Mouse (Mus musculus) heart, embryonic 15.5 days (tissue): ENCODE measurements around the gene Elfn2. TPM values are rescaled to one million over a fixed set of nuclear protein-coding genes. Genes with fewer than 3 reads are reported as not detected.

Source experiments
- ATAC-seq: fragments of 200-750 bp; cut with Nextera tagmentation; replicated peaks from 2 replicates; pipeline ENCODE4 v1.8.0; 2017; ENCODE audit warnings: low read depth, moderate TSS enrichment; ENCODE audit not compliant: insufficient number of reproducible peaks, insufficient read depth, low FRiP score
- H3K27ac ChIP-seq: fragments of 300-500 bp; sonication (generic); 2 replicates; pipeline ENCODE4 v1.5.1; 2015; ENCODE audit warnings: mild to moderate bottlenecking, inconsistent platforms
- H3K27me3 ChIP-seq: fragments of 300-500 bp; sonication (generic); 2 replicates; pipeline ENCODE4 v1.6.1; 2015; ENCODE audit warnings: inconsistent platforms
- H3K36me3 ChIP-seq: fragments of 300-500 bp; sonication (generic); 2 replicates; pipeline ENCODE4 v1.6.1; 2015; ENCODE audit warnings: mild to moderate bottlenecking, inconsistent platforms
- H3K4me1 ChIP-seq: fragments of 300-500 bp; sonication (generic); replicated peaks from 2 replicates; pipeline ENCODE4 v1.6.1; 2015; ENCODE audit warnings: inconsistent platforms
- H3K4me2 ChIP-seq: fragments of 300-500 bp; sonication (generic); 2 replicates; pipeline ENCODE4 v1.6.1; 2015; ENCODE audit warnings: inconsistent platforms, mild to moderate bottlenecking, moderate library complexity
- H3K4me3 ChIP-seq: fragments of 300-500 bp; sonication (generic); 2 replicates; pipeline ENCODE4 v1.5.1; 2015; ENCODE audit warnings: mild to moderate bottlenecking, inconsistent platforms
- H3K9ac ChIP-seq: fragments of 300-500 bp; sonication (generic); 2 replicates; pipeline ENCODE4 v1.6.1; 2015; ENCODE audit warnings: mild to moderate bottlenecking, inconsistent platforms
- H3K9me3 ChIP-seq: fragments of 300-500 bp; sonication (generic); replicated peaks from 2 replicates; pipeline ENCODE4 v1.6.1; 2016; ENCODE audit warnings: inconsistent platforms
- WGBS: fragments of 180-500 bp; shearing (Covaris S2); methylation state at CpG from one replicate; pipeline ENCODE4 v1.1.7; 2015; ENCODE audit warnings: mixed read lengths; 5-methylcytosine and 5-hydroxymethylcytosine counted together
- polyA plus RNA-seq: library from polyadenylated mRNA; unstranded; fragments of >200 nt; fragmentation: Nextera tagmentation; extraction: Ambion mirVana; gene quantifications from 2 replicates; pipeline ENCODE4 v1.2.1, GENCODE M21; 2015

Elfn2 gene
- polyA plus RNA-seq, 1 experiment from 2014 or later: 0.10 TPM

DNA sequence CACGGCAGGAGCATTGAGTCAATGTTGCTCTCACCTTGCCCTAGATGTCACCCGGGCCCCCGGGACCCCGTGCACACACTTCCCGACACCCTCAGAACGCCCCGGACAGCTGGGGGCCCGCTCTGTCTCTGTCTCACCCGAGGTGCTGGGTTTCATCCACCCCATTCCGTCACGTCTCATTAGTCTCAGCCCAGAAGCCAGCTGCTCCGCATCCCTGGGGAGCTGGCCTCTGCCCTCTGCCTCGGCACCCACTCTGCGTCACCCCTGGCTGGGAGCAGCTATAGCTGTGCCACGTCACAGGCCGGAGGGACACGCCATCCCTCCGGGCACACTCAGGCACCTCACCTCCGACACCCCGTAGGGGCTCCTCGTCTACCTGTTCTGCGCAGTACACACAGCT, 38.3 kb downstream of the Elfn2 start:
- no peak overlapping the region for H3K4me3 ChIP-seq
- H3K9ac ChIP-seq: no peak overlapping the region
- no peaks in the 10 kb centered on the region for H3K36me3 ChIP-seq
- no peak for ATAC-seq
- no peak overlapping the region for H3K4me2 ChIP-seq
- H3K27ac ChIP-seq: no peak overlapping the region
- peaks cover 48% of the 10 kb centered on the region for H3K27me3 ChIP-seq
- H3K4me1 ChIP-seq: peaks cover 24% of the 10 kb centered on the region
- 83% methylated on average over 22 of the region's 22 CpGs for WGBS
- H3K9me3 ChIP-seq: no peaks in the 10 kb centered on the region

DNA sequence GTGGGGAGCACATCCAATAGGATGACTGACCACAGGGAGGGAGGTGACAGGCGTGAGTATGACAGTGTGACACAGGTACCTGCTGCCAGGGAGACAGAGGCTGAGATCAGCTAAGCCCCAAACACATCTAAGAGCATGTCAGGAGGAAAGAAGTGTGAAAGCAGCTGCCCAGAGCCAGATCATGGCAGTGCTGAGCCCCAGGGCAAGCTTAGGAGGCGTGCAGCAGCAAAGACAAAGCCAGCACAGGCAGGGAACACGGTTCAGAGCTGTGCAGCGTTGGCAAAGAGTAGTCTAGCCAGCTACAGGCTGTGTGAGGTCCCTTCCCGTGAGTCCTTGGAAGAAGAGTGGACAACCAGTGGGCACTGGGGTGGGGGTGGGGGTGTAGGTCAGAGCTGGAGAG, 40.9 kb downstream of the Elfn2 start:
- H3K9ac ChIP-seq: no peak overlapping the region
- no peak overlapping the region for H3K4me2 ChIP-seq
- ATAC-seq: peak; percentile 8; the same call in 1 of the 2 replicates
- no peak overlapping the region for H3K4me3 ChIP-seq
- peaks cover 34% of the 10 kb centered on the region for H3K4me1 ChIP-seq
- H3K27me3 ChIP-seq: peaks cover 47% of the 10 kb centered on the region
- WGBS: 55% methylated on average over 5 of the region's 5 CpGs
- H3K9me3 ChIP-seq: no peaks in the 10 kb centered on the region
- no peaks in the 10 kb centered on the region for H3K36me3 ChIP-seq
- peak overlapping the region; percentile 59 for H3K27ac ChIP-seq

DNA sequence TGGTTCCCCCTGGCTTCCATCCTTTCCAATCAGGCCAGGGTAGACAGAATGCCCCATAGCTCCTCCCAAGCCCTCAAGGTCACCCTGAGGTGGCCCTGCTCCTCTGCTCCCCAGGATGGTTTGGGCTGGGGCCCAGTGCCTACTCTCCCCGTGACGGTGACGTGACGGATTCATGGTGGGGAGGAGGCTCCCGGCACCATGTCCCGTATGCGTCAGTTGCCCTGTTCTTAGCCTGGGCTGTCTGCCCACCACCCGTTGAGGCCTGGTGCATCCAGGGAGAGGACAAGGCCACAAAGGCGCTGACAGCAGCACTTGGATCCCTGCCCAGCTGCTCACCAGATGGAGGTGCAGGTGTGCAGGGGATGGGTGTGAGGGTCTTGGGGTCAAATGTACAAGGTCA, 41.6 kb downstream of the Elfn2 start:
- Histone ChIP-seq H3K9me3 (no peaks in the 10 kb centered on the region), H3K9ac (no peak overlapping the region), H3K4me2 (no peak overlapping the region), H3K27me3 (peaks cover 53% of the 10 kb centered on the region), H3K36me3 (no peaks in the 10 kb centered on the region), H3K27ac (peak overlapping the region; percentile 59), H3K4me3 (no peak overlapping the region), H3K4me1 (peaks cover 38% of the 10 kb centered on the region)
- 32% methylated on average over 9 of the region's 9 CpGs for WGBS
- peak; percentile 69 for ATAC-seq

DNA sequence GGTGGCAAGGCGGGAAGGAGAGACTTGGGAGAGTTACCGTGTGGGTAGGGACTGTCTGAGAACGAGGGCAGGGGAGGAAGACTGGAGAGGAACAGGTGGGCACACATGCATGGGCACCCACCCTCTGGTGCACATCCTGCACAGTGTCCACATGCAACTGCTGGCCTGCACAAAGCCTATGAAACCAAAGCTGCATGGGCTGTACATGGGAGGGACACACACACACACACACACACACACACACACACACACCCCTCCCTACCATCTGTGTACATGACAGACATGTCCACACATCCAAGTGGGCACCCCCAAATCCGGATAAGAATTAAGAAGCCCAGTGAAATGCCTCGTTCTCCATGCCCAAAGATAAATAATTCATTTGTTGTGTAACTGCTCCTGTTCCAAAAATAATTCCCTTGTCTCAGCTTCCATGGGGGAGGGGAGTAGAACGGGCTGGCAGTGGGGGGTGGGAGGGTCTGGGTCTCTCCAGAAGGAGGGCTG, 43.6 kb downstream of the Elfn2 start:
- H3K4me2 ChIP-seq: no peak overlapping the region
- no peak overlapping the region for H3K4me3 ChIP-seq
- peaks cover 68% of the 10 kb centered on the region for H3K27me3 ChIP-seq
- WGBS: 36% methylated on average over 6 of the region's 6 CpGs
- no peak overlapping the region for H3K9ac ChIP-seq
- H3K9me3 ChIP-seq: no peaks in the 10 kb centered on the region
- no peak for ATAC-seq
- no peaks in the 10 kb centered on the region for H3K36me3 ChIP-seq
- H3K4me1 ChIP-seq: peaks cover 40% of the 10 kb centered on the region
- no peak overlapping the region for H3K27ac ChIP-seq

DNA sequence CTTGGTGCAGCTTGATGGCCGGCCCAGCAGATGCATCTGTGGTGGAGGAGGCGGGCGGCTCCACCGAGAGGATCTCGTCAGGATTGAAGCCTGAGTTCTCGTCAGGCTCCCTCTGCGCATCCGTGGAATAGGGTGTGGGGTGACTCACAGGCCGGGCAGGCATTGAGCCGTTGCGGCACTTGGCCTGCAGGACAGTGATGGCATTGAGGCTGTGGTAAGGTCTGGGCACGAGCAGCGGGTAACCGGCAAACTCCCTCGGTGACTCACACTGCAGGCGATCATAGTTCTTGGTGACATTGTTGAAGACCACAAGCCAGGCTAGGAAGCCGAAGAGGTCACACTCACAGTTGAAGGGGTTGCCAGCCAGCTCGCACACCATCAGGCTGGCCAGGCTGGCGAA, 45.1 kb downstream of the Elfn2 start:
- no peak overlapping the region for H3K27ac ChIP-seq
- no peak for ATAC-seq
- no peaks in the 10 kb centered on the region for H3K36me3 ChIP-seq
- WGBS: 72% methylated on average over 19 of the region's 19 CpGs
- H3K9ac ChIP-seq: no peak overlapping the region
- no peak overlapping the region for H3K4me3 ChIP-seq
- no peaks in the 10 kb centered on the region for H3K9me3 ChIP-seq
- peaks cover 58% of the 10 kb centered on the region for H3K27me3 ChIP-seq
- peaks cover 47% of the 10 kb centered on the region for H3K4me1 ChIP-seq
- no peak overlapping the region for H3K4me2 ChIP-seq

DNA sequence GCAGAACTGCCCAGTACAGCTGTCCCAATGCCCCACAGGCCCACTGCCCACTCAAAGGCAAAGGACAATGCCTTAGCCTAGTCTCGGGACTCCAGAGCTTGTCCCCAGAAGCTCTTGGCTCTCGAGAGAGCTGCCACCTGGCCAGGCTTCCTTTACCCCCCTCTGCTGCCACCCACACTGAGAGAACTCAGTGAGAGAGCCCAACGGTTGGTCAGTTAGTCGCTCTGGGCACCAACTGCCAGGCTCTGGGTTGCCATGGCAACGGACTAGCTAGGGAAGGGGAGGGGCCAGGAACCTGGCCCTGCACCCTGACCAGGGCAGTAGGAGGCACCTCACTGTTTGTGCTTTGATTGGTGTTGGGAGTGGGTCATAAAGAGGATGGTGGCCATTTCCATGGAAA, 48.2 kb downstream of the Elfn2 start:
- Histone ChIP-seq H3K36me3 (no peaks in the 10 kb centered on the region), H3K4me3 (no peak overlapping the region), H3K9ac (no peak overlapping the region), H3K4me1 (peaks cover 28% of the 10 kb centered on the region), H3K9me3 (no peaks in the 10 kb centered on the region), H3K27ac (no peak overlapping the region), H3K27me3 (peaks cover 55% of the 10 kb centered on the region), H3K4me2 (no peak overlapping the region)
- WGBS: 45% methylated on average over 5 of the region's 5 CpGs
- ATAC-seq: no peak

DNA sequence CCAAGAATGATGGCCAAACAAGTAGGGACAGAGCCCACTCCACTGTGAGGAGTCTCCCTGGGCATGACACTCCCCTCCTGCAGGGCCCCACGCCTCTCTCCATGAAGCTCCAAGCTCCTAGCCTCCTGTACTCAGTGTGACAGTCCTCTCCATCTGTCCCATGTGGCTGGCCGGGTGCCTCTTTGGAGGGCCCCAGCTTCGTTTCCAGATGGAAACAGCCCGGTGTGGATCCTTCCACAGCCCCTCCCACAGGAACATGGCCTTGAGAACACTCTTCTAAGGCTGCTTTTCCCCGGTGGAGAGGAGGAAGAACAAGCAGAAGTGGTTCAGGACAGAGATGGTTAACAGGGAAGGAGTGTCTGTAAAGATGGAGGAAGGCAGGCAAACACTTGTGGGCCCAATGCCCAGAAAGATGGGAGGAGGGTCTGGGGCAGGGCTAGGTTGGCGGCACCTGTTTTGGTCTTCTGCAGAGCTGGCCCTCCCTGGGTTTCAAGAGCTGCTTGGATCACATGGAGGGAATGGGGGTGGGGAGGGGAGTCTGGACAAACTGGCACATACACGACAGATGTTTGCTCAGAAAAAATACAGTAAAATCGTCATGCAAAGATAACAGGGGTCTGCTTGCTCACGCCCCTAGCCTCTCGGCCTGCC, 49.2 kb downstream of the Elfn2 start:
- Histone ChIP-seq H3K36me3 (no peaks in the 10 kb centered on the region), H3K9me3 (no peaks in the 10 kb centered on the region), H3K9ac (no peak overlapping the region), H3K4me3 (no peak overlapping the region), H3K4me1 (peaks cover 18% of the 10 kb centered on the region), H3K27me3 (peaks cover 47% of the 10 kb centered on the region), H3K4me2 (no peak overlapping the region), H3K27ac (no peak overlapping the region)
- no peak for ATAC-seq
- 49% methylated on average over 10 of the region's 10 CpGs for WGBS

DNA sequence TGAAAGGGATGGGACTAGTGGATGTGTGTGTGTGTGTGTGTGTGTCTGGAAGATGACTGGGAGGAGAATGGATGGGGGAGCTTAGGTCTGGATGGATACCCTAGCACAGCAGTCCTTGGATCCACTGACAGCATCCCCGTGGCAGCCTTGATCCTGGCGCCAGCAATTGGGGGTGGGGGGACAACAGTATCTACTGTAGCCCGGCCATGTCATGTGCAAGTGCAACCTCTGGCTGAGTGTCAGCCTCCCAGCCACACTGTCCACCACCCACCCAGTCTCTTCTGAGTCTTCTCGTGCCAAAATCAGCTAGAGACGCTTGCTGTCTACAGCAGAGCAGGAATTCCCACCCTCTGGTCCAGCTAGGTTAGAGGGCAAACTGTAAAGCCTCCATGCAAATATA, 54.3 kb downstream of the Elfn2 start:
- Histone ChIP-seq H3K4me2 (no peak overlapping the region), H3K27me3 (peaks cover 10% of the 10 kb centered on the region), H3K4me1 (peaks cover 2% of the 10 kb centered on the region; the same call in 1 of the 2 replicates), H3K4me3 (no peak overlapping the region), H3K9me3 (no peaks in the 10 kb centered on the region), H3K9ac (no peak overlapping the region), H3K27ac (no peak overlapping the region), H3K36me3 (no peaks in the 10 kb centered on the region)
- ATAC-seq: 0 out of 2 replicates have a peak, but pooled peaks have one; percentile 37
- 48% methylated on average over 5 of the region's 5 CpGs for WGBS

DNA sequence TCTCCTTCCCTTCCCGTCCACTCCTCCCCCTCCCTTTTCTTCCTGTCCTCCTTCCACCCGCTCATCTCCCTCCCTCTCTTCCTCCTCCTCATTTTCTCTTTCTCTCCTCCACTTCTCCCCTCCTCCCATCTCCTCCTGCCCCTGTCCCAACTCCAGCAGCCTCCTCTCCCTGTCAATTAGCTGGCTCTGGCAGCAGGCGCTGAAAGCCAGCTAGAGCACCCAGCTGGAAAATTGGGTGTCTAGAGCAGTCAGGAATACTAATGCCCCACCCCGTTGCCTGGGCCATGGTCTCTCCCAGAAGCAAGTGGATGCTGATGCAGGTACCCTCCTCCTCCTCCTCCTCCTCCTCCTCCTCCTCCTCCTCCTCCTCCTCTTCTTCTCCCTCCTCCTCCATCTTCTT, 67.4 kb downstream of the Elfn2 start:
- 39% methylated on average over 4 of the region's 4 CpGs for WGBS

DNA sequence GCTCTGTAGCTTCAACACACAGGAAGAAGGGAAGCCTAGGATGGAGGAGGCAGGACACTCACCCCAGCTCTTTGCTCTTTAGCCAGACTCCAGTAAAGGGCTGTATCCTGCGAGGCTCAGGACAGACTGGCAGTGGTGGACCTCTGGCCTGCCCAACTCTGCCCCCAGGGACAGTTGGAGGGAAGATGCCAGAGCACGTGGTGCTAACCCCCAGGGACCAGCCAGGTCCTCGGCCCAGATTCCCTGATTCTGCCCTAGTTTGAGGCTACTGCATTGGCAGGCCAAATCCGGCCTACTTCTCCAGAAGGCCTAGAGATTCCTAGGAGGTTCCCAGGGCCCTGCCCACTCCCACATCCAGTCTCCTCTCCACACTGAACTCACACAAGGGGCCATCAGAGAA, 70.8 kb downstream of the Elfn2 start:
- peaks cover 4% of the 10 kb centered on the region; the same call in 1 of the 2 replicates for H3K4me1 ChIP-seq
- no peaks in the 10 kb centered on the region for H3K9me3 ChIP-seq
- 72% methylated on average over 4 of the region's 4 CpGs for WGBS
- H3K4me2 ChIP-seq: no peak overlapping the region
- ATAC-seq: no peak
- H3K27me3 ChIP-seq: peaks cover 39% of the 10 kb centered on the region
- no peaks in the 10 kb centered on the region for H3K36me3 ChIP-seq
- H3K9ac ChIP-seq: no peak overlapping the region
- no peak overlapping the region for H3K27ac ChIP-seq
- H3K4me3 ChIP-seq: no peak overlapping the region

More for the DNA sequence above, 67.4 kb downstream of the Elfn2 start:
- H3K27me3 ChIP-seq: peaks cover 21% of the 10 kb centered on the region; the same call in 1 of the 2 replicates
- no peaks in the 10 kb centered on the region for H3K36me3 ChIP-seq
- no peak overlapping the region for H3K4me3 ChIP-seq
- ATAC-seq: no peak
- no peak overlapping the region for H3K27ac ChIP-seq
- no peaks in the 10 kb centered on the region; the same call in 1 of the 2 replicates for H3K4me1 ChIP-seq
- no peak overlapping the region for H3K4me2 ChIP-seq
- no peaks in the 10 kb centered on the region for H3K9me3 ChIP-seq
- no peak overlapping the region for H3K9ac ChIP-seq

DNA sequence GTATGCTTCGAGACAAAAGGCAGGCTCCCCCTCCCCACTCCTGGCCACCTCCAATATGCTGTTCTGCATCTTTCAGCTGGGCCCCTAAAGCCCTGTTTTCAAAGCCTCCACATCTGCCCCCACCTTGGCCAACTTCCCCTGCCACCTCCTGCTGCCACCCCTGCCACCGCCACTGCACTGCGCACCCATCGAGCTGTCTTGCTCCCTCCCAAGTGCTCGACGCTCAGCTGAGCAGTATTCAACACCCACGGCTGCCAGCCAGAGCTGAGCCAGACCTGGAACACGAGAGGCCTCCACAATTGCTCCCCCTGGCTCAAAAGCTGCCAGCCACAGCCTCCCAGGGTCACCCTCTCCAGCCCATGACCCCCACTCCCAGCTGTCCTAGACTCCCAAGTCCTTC, 74.0 kb downstream of the Elfn2 start:
- Histone ChIP-seq H3K36me3 (no peaks in the 10 kb centered on the region), H3K4me2 (no peak overlapping the region), H3K4me3 (no peak overlapping the region), H3K9ac (no peak overlapping the region), H3K9me3 (no peaks in the 10 kb centered on the region), H3K4me1 (peaks cover 4% of the 10 kb centered on the region; the same call in 1 of the 2 replicates), H3K27ac (no peak overlapping the region), H3K27me3 (peaks cover 36% of the 10 kb centered on the region)
- 36% methylated on average over 8 of the region's 8 CpGs for WGBS
- no peak for ATAC-seq

DNA sequence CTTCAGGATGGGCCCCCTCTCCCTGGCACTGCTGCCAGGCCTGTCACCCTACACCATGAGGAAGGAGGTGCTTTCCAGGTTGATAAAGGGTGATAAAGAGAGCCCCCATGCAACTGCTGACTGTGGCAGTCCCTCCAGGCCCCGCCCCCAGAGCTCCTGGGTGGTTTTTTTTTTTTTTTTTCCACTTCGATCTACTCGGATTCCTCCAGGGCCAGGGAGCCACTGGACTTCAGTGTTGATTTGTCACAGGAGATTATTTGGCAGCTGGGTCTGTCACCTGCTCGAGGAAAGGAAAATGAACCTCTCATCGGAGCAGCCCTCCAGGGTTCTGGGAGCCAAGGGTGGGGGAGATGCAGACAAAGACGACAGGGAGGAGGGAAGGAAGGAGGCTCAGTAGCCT, 74.9 kb downstream of the Elfn2 start:
- no peak overlapping the region for H3K4me2 ChIP-seq
- H3K4me1 ChIP-seq: 0 out of 2 replicates have a peak, but pooled peaks cover 4% of the 10 kb centered on the region
- no peak overlapping the region for H3K27ac ChIP-seq
- H3K9ac ChIP-seq: no peak overlapping the region
- no peaks in the 10 kb centered on the region for H3K9me3 ChIP-seq
- ATAC-seq: no peak
- no peaks in the 10 kb centered on the region for H3K36me3 ChIP-seq
- peaks cover 45% of the 10 kb centered on the region for H3K27me3 ChIP-seq
- WGBS: 21% methylated on average over 6 of the region's 6 CpGs
- no peak overlapping the region for H3K4me3 ChIP-seq
